Mouse (Mus musculus): ENCODE results near the gene Foxm1.

GRCm38 (mm10) chr6:128366466-128366865 lies 3.7 kb downstream of the Foxm1 start:
- no peak for TF ChIP-seq CTCF (IDR thresholded peaks at IDR 0.05; ENCODE audit: insufficient read depth, low read depth, low read length)
- TF ChIP-seq POLR2A (IDR thresholded peaks at IDR 0.05; ENCODE audit: insufficient read depth, low read depth, low read length), result no peak
